Mouse (Mus musculus): ENCODE measurements around the gene Mfsd9.

DNA sequence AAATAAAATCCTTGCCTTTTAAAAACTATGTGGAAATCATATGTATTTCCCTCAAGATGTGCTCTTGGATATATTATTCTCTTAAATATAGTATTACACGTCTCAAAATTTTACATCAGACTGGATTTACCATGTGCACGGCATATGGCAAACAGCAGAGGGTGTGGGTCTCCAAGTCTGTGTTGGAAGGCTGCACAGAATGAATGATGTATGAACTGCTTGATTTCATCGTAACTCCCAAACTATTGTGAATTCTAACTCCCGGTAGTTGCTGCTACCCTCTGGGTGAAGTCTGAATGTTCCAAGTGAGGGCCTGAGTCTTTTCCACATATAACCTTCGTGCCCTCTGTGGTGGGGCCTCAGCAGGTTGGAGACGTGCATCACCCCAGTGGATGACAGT, 1.5 kb downstream of the Mfsd9 start:
- no peak for TF ChIP-seq CTCF (IDR thresholded peaks at IDR 0.05; ENCODE audit: low read depth)
- no peak for TF ChIP-seq EP300 (IDR thresholded peaks at IDR 0.05; ENCODE audit: low read depth)
